Mouse (Mus musculus): ENCODE measurements around the gene Ubb. TPM values are rescaled to one million over a fixed set of nuclear protein-coding genes. Genes with fewer than 3 reads are reported as not detected.

Ubb gene
- polyA plus RNA-seq, 1 experiment from 2014 or later = 3,072 TPM

- Histone ChIP-seq H3K36me3 (ENCODE audit: control insufficient read depth, insufficient read depth, low read length) (no peaks in the 10 kb centered on the region), H3K4me3 (ENCODE audit: low read depth, low read length) (no peak overlapping the region), H3K4me1 (ENCODE audit: control insufficient read depth, insufficient read depth, low read length) (no peaks in the 10 kb centered on the region), H3K27me3 (replicated peaks; ENCODE audit: control insufficient read depth, insufficient read depth, low read length) (no peaks in the 10 kb centered on the region), H3K4me2 (ENCODE audit: low read depth, low read length) (no peak overlapping the region), H3K9me3 (ENCODE audit: control insufficient read depth, low read length) (no peaks in the 10 kb centered on the region), H3K9ac (ENCODE audit: low read depth, low read length) (no peak overlapping the region), H3K27ac (replicated peaks; ENCODE audit: low read depth, low read length) (no peak overlapping the region)
- DNase-seq (ENCODE audit: low spot score) = no peak
- ATAC-seq (ENCODE audit: low read depth) = no peak
- WGBS = 72% methylated on average over 6 of the region's 6 CpGs
Observed at GRCm38 (mm10) chr11:62583031-62583430, 32.1 kb downstream of the Ubb start.

GRCm38 (mm10) chr11:62584671-62585206 is 33.8 kb downstream of the Ubb start:
- H3K4me1 ChIP-seq (ENCODE audit: control insufficient read depth, insufficient read depth, low read length) = no peaks in the 10 kb centered on the region
- no peak overlapping the region for H3K4me2 ChIP-seq (ENCODE audit: low read depth, low read length)
- no peak overlapping the region for H3K4me3 ChIP-seq (ENCODE audit: low read depth, low read length)
- no peaks in the 10 kb centered on the region for H3K9me3 ChIP-seq (ENCODE audit: control insufficient read depth, low read length)
- DNase-seq (ENCODE audit: low spot score) = no peak
- H3K27ac ChIP-seq (replicated peaks; ENCODE audit: low read depth, low read length) = no peak overlapping the region
- no peaks in the 10 kb centered on the region for H3K27me3 ChIP-seq (replicated peaks; ENCODE audit: control insufficient read depth, insufficient read depth, low read length)
- no peak for ATAC-seq (ENCODE audit: low read depth)
- 78% methylated on average over 9 of the region's 9 CpGs for WGBS
- H3K9ac ChIP-seq (ENCODE audit: low read depth, low read length) = no peak overlapping the region
- no peaks in the 10 kb centered on the region for H3K36me3 ChIP-seq (ENCODE audit: control insufficient read depth, insufficient read depth, low read length)

- Histone ChIP-seq H3K4me2 (ENCODE audit: low read depth, low read length) (no peak overlapping the region), H3K4me1 (ENCODE audit: control insufficient read depth, insufficient read depth, low read length) (no peaks in the 10 kb centered on the region), H3K27me3 (replicated peaks; ENCODE audit: control insufficient read depth, insufficient read depth, low read length) (no peaks in the 10 kb centered on the region), H3K9me3 (ENCODE audit: control insufficient read depth, low read length) (no peaks in the 10 kb centered on the region), H3K4me3 (ENCODE audit: low read depth, low read length) (no peak overlapping the region), H3K27ac (replicated peaks; ENCODE audit: low read depth, low read length) (no peak overlapping the region), H3K9ac (ENCODE audit: low read depth, low read length) (no peak overlapping the region), H3K36me3 (ENCODE audit: control insufficient read depth, insufficient read depth, low read length) (no peaks in the 10 kb centered on the region)
- WGBS = 81% methylated on average over 5 of the region's 5 CpGs
- no peak for DNase-seq (ENCODE audit: low spot score)
- ATAC-seq (ENCODE audit: low read depth) = no peak
Observed at GRCm38 (mm10) chr11:62587034-62587433, 36.1 kb downstream of the Ubb start.

- ATAC-seq (ENCODE audit: low read depth) = no peak
- 87% methylated on average over 10 of the region's 10 CpGs for WGBS
- Histone ChIP-seq H3K4me2 (ENCODE audit: low read depth, low read length) (no peak overlapping the region), H3K27me3 (replicated peaks; ENCODE audit: control insufficient read depth, insufficient read depth, low read length) (no peaks in the 10 kb centered on the region), H3K36me3 (ENCODE audit: control insufficient read depth, insufficient read depth, low read length) (no peaks in the 10 kb centered on the region), H3K27ac (replicated peaks; ENCODE audit: low read depth, low read length) (no peak overlapping the region), H3K4me1 (ENCODE audit: control insufficient read depth, insufficient read depth, low read length) (no peaks in the 10 kb centered on the region), H3K9ac (ENCODE audit: low read depth, low read length) (no peak overlapping the region), H3K9me3 (ENCODE audit: control insufficient read depth, low read length) (no peaks in the 10 kb centered on the region), H3K4me3 (ENCODE audit: low read depth, low read length) (no peak overlapping the region)
- DNase-seq (ENCODE audit: low spot score) = no peak
Observed at GRCm38 (mm10) chr11:62589391-62589790, 38.4 kb downstream of the Ubb start.

- Histone ChIP-seq H3K4me3 (ENCODE audit: low read depth, low read length) (no peak overlapping the region), H3K9me3 (ENCODE audit: control insufficient read depth, low read length) (no peaks in the 10 kb centered on the region), H3K4me1 (ENCODE audit: control insufficient read depth, insufficient read depth, low read length) (no peaks in the 10 kb centered on the region), H3K27ac (replicated peaks; ENCODE audit: low read depth, low read length) (no peak overlapping the region), H3K27me3 (replicated peaks; ENCODE audit: control insufficient read depth, insufficient read depth, low read length) (no peaks in the 10 kb centered on the region), H3K9ac (ENCODE audit: low read depth, low read length) (no peak overlapping the region), H3K36me3 (ENCODE audit: control insufficient read depth, insufficient read depth, low read length) (no peaks in the 10 kb centered on the region), H3K4me2 (ENCODE audit: low read depth, low read length) (no peak overlapping the region)
- DNase-seq (ENCODE audit: low spot score) (no peak), ATAC-seq (ENCODE audit: low read depth) (no peak)
- 74% methylated on average over 2 of the region's 2 CpGs for WGBS
Observed at GRCm38 (mm10) chr11:62591026-62591425, 40.1 kb downstream of the Ubb start.

GRCm38 (mm10) chr11:62591904-62592575 is 41.1 kb downstream of the Ubb start:
- no peak for DNase-seq (ENCODE audit: low spot score)
- Histone ChIP-seq H3K4me3 (ENCODE audit: low read depth, low read length) (no peak overlapping the region), H3K27me3 (replicated peaks; ENCODE audit: control insufficient read depth, insufficient read depth, low read length) (no peaks in the 10 kb centered on the region), H3K36me3 (ENCODE audit: control insufficient read depth, insufficient read depth, low read length) (no peaks in the 10 kb centered on the region), H3K4me2 (ENCODE audit: low read depth, low read length) (no peak overlapping the region), H3K9me3 (ENCODE audit: control insufficient read depth, low read length) (no peaks in the 10 kb centered on the region), H3K9ac (ENCODE audit: low read depth, low read length) (no peak overlapping the region), H3K4me1 (ENCODE audit: control insufficient read depth, insufficient read depth, low read length) (no peaks in the 10 kb centered on the region), H3K27ac (replicated peaks; ENCODE audit: low read depth, low read length) (no peak overlapping the region)
- no peak for ATAC-seq (ENCODE audit: low read depth)
- 60% methylated on average over 8 of the region's 8 CpGs for WGBS

GRCm38 (mm10) chr11:62598571-62598970 is 47.6 kb downstream of the Ubb start:
- WGBS = 78% methylated on average over 4 of the region's 4 CpGs

GRCm38 (mm10) chr11:62601732-62602618 is 51.0 kb downstream of the Ubb start:
- peaks cover 9% of the 10 kb centered on the region for H3K4me1 ChIP-seq (ENCODE audit: control insufficient read depth, insufficient read depth, low read length)
- ATAC-seq (ENCODE audit: low read depth) (peak; percentile 0), DNase-seq (ENCODE audit: low spot score) (no peak)
- no peaks in the 10 kb centered on the region for H3K9me3 ChIP-seq (ENCODE audit: control insufficient read depth, low read length)
- peak overlapping the region; percentile 82 for H3K4me3 ChIP-seq (ENCODE audit: low read depth, low read length)
- no peaks in the 10 kb centered on the region for H3K27me3 ChIP-seq (replicated peaks; ENCODE audit: control insufficient read depth, insufficient read depth, low read length)
- H3K4me2 ChIP-seq (ENCODE audit: low read depth, low read length) = peak overlapping the region; percentile 71
- peak overlapping the region; percentile 82 for H3K27ac ChIP-seq (replicated peaks; ENCODE audit: low read depth, low read length)
- H3K36me3 ChIP-seq (ENCODE audit: control insufficient read depth, insufficient read depth, low read length) = peaks cover 36% of the 10 kb centered on the region
- WGBS = 14% methylated on average over 17 of the region's 17 CpGs
- H3K9ac ChIP-seq (ENCODE audit: low read depth, low read length) = peak overlapping the region; percentile 97

More at GRCm38 (mm10) chr11:62598571-62598970, 47.6 kb downstream of the Ubb start:
- ATAC-seq (ENCODE audit: low read depth) (no peak), DNase-seq (ENCODE audit: low spot score) (no peak)
- Histone ChIP-seq H3K4me2 (ENCODE audit: low read depth, low read length) (no peak overlapping the region), H3K36me3 (ENCODE audit: control insufficient read depth, insufficient read depth, low read length) (peaks cover 2% of the 10 kb centered on the region; the same call in 1 of the 2 replicates), H3K9me3 (ENCODE audit: control insufficient read depth, low read length) (no peaks in the 10 kb centered on the region), H3K27ac (replicated peaks; ENCODE audit: low read depth, low read length) (no peak overlapping the region), H3K4me1 (ENCODE audit: control insufficient read depth, insufficient read depth, low read length) (no peaks in the 10 kb centered on the region), H3K9ac (ENCODE audit: low read depth, low read length) (no peak overlapping the region), H3K4me3 (ENCODE audit: low read depth, low read length) (no peak overlapping the region), H3K27me3 (replicated peaks; ENCODE audit: control insufficient read depth, insufficient read depth, low read length) (no peaks in the 10 kb centered on the region)
